Mouse (Mus musculus): Measurements from ENCODE around the gene Ep300. TPM values are rescaled to one million over a fixed set of nuclear protein-coding genes. Genes with fewer than 3 reads are reported as not detected.
A peak's percentile ranks its signal among the peaks of the same experiment; 100 is the strongest.
"Not testable (repeated sequence)": the region's sequence is repeated elsewhere in the genome, so short reads cannot be mapped to it uniquely, and the experiment has no call there.

The Ep300 gene
- polyA plus RNA-seq, 1 experiment from 2014 or later: 37.3 TPM

GRCm38 (mm10) chr15:81693366-81693966, 108.3 kb downstream of the Ep300 start:
- Histone ChIP-seq H3K27me3 (ENCODE audit: control insufficient read depth, insufficient read depth, low read length) (peaks cover 24% of the 10 kb centered on the region), H3K4me2 (ENCODE audit: low read depth, low read length) (peak overlapping the region; percentile 94), H3K4me1 (ENCODE audit: control insufficient read depth, insufficient read depth, low read length) (peaks cover 6% of the 10 kb centered on the region; the same call in 1 of the 2 replicates), H3K9me3 (ENCODE audit: control insufficient read depth, low read length) (no peaks in the 10 kb centered on the region), H3K4me3 (ENCODE audit: low read depth, low read length) (peak overlapping the region; percentile 50), H3K9ac (replicated peaks; ENCODE audit: low read depth, low read length) (peak overlapping the region; percentile 73), H3K27ac (ENCODE audit: low read depth, low read length) (peak overlapping the region; percentile 0; the same call in 1 of the 2 replicates), H3K36me3 (ENCODE audit: control insufficient read depth, insufficient read depth, low read length) (no peaks in the 10 kb centered on the region)
- ATAC-seq (ENCODE audit: low read depth): peak; percentile 38
- 6% methylated on average over 41 of the region's 41 CpGs for WGBS

DNA sequence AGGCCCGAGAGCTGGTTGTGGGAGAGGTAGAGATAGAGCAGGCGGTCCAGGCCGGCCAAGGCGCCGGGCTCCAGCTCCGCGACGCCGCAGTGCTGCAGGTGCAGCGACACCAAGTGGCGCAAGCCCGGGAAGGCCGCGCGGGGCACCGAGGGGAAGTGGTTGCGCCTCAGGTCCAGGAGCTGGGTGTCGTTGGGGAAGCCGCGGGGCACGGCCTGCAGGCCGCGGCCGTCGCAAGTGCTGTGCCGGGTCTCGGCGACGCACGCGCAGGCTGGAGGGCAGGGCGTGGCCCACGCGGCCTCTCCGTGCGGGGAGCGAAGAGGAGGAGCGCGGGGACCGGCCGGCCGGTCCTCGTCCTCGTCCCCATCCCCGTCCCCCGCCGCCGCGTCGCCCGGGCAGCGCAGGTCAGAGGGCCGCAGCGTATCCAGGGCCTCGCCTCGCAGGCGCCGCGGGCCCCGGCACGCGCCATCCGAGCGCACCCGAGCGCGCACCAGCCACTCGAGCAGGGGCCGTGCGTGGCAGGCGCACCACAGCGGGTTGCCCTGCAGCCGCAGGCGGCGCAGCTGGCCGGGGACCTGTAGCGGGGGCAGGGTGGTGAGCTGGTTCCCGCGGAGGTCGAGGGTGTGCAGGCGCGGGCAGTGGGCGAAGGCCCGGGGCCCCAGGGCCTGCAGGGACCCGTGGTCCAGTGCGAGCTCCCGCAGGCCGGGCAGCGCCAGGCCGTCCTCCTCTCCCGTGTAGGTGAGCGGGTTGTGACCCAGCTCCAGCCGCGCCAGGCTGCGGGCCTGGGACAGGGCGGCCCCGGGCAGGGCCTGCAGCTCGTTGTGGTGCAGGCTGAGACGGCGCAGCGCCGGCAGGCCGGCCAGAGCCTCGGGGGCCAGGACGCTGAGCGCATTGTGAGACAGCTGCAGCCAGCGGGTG, 109.1 kb downstream of the Ep300 start:
- Histone ChIP-seq H3K27me3 (ENCODE audit: control insufficient read depth, insufficient read depth, low read length) (peaks cover 24% of the 10 kb centered on the region), H3K9me3 (ENCODE audit: control insufficient read depth, low read length) (no peaks in the 10 kb centered on the region), H3K9ac (replicated peaks; ENCODE audit: low read depth, low read length) (peak overlapping the region; percentile 73), H3K36me3 (ENCODE audit: control insufficient read depth, insufficient read depth, low read length) (no peaks in the 10 kb centered on the region), H3K4me3 (ENCODE audit: low read depth, low read length) (peak overlapping the region; percentile 50), H3K27ac (ENCODE audit: low read depth, low read length) (no peak overlapping the region; the same call in 1 of the 2 replicates), H3K4me2 (ENCODE audit: low read depth, low read length) (peak overlapping the region; percentile 94), H3K4me1 (ENCODE audit: control insufficient read depth, insufficient read depth, low read length) (peaks cover 6% of the 10 kb centered on the region; the same call in 1 of the 2 replicates)
- WGBS: under 1% methylated on average over 65 of the region's 107 CpGs
- ATAC-seq (ENCODE audit: low read depth): peak; percentile 87

DNA sequence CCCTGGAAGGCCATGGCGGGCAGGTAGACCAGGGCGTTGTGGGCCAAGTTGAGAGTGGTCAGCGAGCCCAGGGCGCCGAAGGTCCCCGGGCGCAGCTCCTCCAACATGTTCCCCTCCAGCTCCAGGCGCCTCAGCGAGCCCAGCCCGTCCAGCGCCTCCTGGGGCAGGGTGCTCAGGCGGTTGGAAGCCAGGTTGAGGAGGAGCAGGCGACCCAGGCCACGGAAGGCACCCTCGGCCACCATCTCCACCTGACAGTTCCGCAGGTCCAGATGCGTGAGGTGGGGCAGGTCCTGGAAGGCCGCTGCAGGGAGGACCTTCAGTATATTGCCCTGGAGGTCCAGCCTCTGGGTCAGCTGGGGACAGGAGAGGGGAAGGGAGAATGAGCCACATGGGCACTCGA, 109.7 kb downstream of the Ep300 start:
- H3K36me3 ChIP-seq (ENCODE audit: control insufficient read depth, insufficient read depth, low read length): no peaks in the 10 kb centered on the region
- H3K4me2 ChIP-seq (ENCODE audit: low read depth, low read length): peak overlapping the region; percentile 94
- ATAC-seq (ENCODE audit: low read depth): no peak
- peaks cover 24% of the 10 kb centered on the region for H3K27me3 ChIP-seq (ENCODE audit: control insufficient read depth, insufficient read depth, low read length)
- H3K9me3 ChIP-seq (ENCODE audit: control insufficient read depth, low read length): no peaks in the 10 kb centered on the region
- no peak overlapping the region for H3K27ac ChIP-seq (ENCODE audit: low read depth, low read length)
- peak overlapping the region; percentile 50 for H3K4me3 ChIP-seq (ENCODE audit: low read depth, low read length)
- WGBS: 32% methylated on average over 19 of the region's 19 CpGs
- peaks cover 6% of the 10 kb centered on the region; the same call in 1 of the 2 replicates for H3K4me1 ChIP-seq (ENCODE audit: control insufficient read depth, insufficient read depth, low read length)
- H3K9ac ChIP-seq (replicated peaks; ENCODE audit: low read depth, low read length): peak overlapping the region; percentile 73

DNA sequence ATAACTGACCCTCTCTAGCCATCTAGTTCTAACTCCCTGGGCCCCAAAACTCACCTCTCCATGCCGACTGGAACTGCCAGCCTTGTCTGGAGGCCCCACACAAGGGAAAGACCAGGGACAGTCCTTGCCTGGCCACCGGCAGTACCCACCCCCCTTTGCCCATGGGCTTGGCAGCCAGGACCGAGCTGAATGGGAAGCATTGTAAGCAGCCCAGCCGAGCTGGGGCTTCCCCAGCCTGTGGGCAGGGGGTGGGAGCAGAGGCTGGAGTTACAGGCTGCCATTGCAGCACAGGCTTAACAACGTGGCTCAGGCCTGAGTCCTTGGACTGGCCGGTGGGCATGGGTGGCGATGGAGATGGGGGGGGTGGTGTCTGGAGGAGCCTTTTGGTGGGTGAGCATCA, 112.0 kb downstream of the Ep300 start, which contains the start of gene Chadl:
TSS of gene Chadl (minus strand) at position 113 of the 400 bp plus-strand sequence.
- Histone ChIP-seq H3K9me3 (ENCODE audit: control insufficient read depth, low read length) (no peaks in the 10 kb centered on the region), H3K27me3 (ENCODE audit: control insufficient read depth, insufficient read depth, low read length) (peaks cover 19% of the 10 kb centered on the region), H3K4me3 (ENCODE audit: low read depth, low read length) (no peak within 1 kb of the TSS), H3K36me3 (ENCODE audit: control insufficient read depth, insufficient read depth, low read length) (no peaks in the 10 kb centered on the region), H3K4me1 (ENCODE audit: control insufficient read depth, insufficient read depth, low read length) (peaks cover 6% of the 10 kb centered on the region; the same call in 1 of the 2 replicates), H3K4me2 (ENCODE audit: low read depth, low read length) (no peak within 1 kb of the TSS; the same call in 1 of the 2 replicates), H3K9ac (replicated peaks; ENCODE audit: low read depth, low read length) (no peak within 1 kb of the TSS), H3K27ac (ENCODE audit: low read depth, low read length) (no peak within 1 kb of the TSS)
- WGBS: 46% methylated on average over 7 of the region's 7 CpGs
- ATAC-seq (ENCODE audit: low read depth): peak; percentile 12; the same call in 1 of the 2 replicates

DNA sequence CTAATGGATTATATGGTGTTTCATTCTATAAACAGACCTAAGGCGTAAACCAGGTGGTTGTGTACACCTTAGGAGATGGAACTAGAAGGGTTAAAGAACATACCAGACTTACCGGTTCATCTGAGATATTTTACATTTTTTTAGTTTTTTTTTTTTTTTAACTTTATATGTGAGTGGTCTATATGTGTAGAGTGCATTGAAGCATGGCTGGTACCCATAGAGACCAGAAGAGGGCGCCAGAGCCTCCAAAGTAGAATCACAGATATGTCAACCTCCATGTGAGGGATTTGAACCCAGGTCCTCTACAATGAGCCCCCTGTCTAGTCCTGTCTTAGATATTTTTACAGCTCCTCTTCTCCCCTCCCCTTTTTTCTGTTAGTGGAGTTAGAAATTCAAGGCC, 112.7 kb downstream of the Ep300 start:
- Histone ChIP-seq H3K27me3 (ENCODE audit: control insufficient read depth, insufficient read depth, low read length) (peaks cover 13% of the 10 kb centered on the region), H3K4me3 (ENCODE audit: low read depth, low read length) (no peak overlapping the region), H3K9me3 (ENCODE audit: control insufficient read depth, low read length) (no peaks in the 10 kb centered on the region), H3K27ac (ENCODE audit: low read depth, low read length) (no peak overlapping the region), H3K4me2 (ENCODE audit: low read depth, low read length) (no peak overlapping the region), H3K36me3 (ENCODE audit: control insufficient read depth, insufficient read depth, low read length) (no peaks in the 10 kb centered on the region), H3K4me1 (ENCODE audit: control insufficient read depth, insufficient read depth, low read length) (peaks cover 5% of the 10 kb centered on the region; the same call in 1 of the 2 replicates), H3K9ac (replicated peaks; ENCODE audit: low read depth, low read length) (no peak overlapping the region)
- WGBS: 51% methylated on average over 3 of the region's 3 CpGs
- ATAC-seq (ENCODE audit: low read depth): no peak

GRCm38 (mm10) chr15:81698532-81698931, 113.4 kb downstream of the Ep300 start:
- ATAC-seq (ENCODE audit: low read depth): no peak
- Histone ChIP-seq H3K9ac (replicated peaks; ENCODE audit: low read depth, low read length) (no peak overlapping the region), H3K27ac (ENCODE audit: low read depth, low read length) (no peak overlapping the region), H3K9me3 (ENCODE audit: control insufficient read depth, low read length) (no peaks in the 10 kb centered on the region), H3K4me3 (ENCODE audit: low read depth, low read length) (no peak overlapping the region), H3K36me3 (ENCODE audit: control insufficient read depth, insufficient read depth, low read length) (no peaks in the 10 kb centered on the region; the same call in 1 of the 2 replicates), H3K27me3 (ENCODE audit: control insufficient read depth, insufficient read depth, low read length) (peaks cover 9% of the 10 kb centered on the region), H3K4me2 (ENCODE audit: low read depth, low read length) (no peak overlapping the region), H3K4me1 (ENCODE audit: control insufficient read depth, insufficient read depth, low read length) (peaks cover 2% of the 10 kb centered on the region; the same call in 1 of the 2 replicates)
- 67% methylated on average over 2 of the region's 2 CpGs for WGBS

GRCm38 (mm10) chr15:81700161-81700560, 115.0 kb downstream of the Ep300 start:
- H3K9me3 ChIP-seq (ENCODE audit: control insufficient read depth, low read length): no peaks in the 10 kb centered on the region
- H3K27ac ChIP-seq (ENCODE audit: low read depth, low read length): no peak overlapping the region
- no peak overlapping the region for H3K9ac ChIP-seq (replicated peaks; ENCODE audit: low read depth, low read length)
- no peak overlapping the region for H3K4me3 ChIP-seq (ENCODE audit: low read depth, low read length)
- H3K4me2 ChIP-seq (ENCODE audit: low read depth, low read length): no peak overlapping the region
- no peak for ATAC-seq (ENCODE audit: low read depth)
- peaks cover 2% of the 10 kb centered on the region; the same call in 1 of the 2 replicates for H3K27me3 ChIP-seq (ENCODE audit: control insufficient read depth, insufficient read depth, low read length)
- no peaks in the 10 kb centered on the region for H3K4me1 ChIP-seq (ENCODE audit: control insufficient read depth, insufficient read depth, low read length)
- peaks cover 7% of the 10 kb centered on the region for H3K36me3 ChIP-seq (ENCODE audit: control insufficient read depth, insufficient read depth, low read length)
- WGBS: 75% methylated on average over 2 of the region's 2 CpGs

GRCm38 (mm10) chr15:81700601-81701000, 115.5 kb downstream of the Ep300 start:
- Histone ChIP-seq H3K4me2 (ENCODE audit: low read depth, low read length) (no peak overlapping the region), H3K27ac (ENCODE audit: low read depth, low read length) (no peak overlapping the region), H3K27me3 (ENCODE audit: control insufficient read depth, insufficient read depth, low read length) (no peaks in the 10 kb centered on the region), H3K9ac (replicated peaks; ENCODE audit: low read depth, low read length) (no peak overlapping the region), H3K4me1 (ENCODE audit: control insufficient read depth, insufficient read depth, low read length) (no peaks in the 10 kb centered on the region), H3K9me3 (ENCODE audit: control insufficient read depth, low read length) (no peaks in the 10 kb centered on the region), H3K36me3 (ENCODE audit: control insufficient read depth, insufficient read depth, low read length) (peaks cover 12% of the 10 kb centered on the region), H3K4me3 (ENCODE audit: low read depth, low read length) (no peak overlapping the region)
- WGBS: 84% methylated on average over 8 of the region's 8 CpGs
- no peak for ATAC-seq (ENCODE audit: low read depth)

DNA sequence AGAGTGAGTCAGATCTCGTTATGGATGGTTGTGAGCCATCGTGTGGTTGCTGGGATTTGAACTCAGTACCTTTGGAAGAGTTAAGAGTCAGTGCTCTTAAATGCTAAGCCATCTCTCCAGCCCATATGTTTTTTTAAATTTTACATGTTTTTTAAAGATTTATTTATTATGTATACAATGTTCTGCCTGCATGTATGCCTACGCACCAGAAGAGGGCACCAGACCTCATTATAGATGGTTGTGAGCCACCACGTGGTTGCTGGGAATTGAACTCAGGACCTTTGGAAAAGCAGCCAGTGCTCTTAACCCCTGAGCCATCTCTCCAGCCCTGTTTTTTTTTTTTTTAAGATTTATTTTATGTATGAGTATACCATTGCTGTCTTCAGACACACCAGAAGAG, 116.2 kb downstream of the Ep300 start:
- not testable (repeated sequence) for H3K4me3 ChIP-seq (ENCODE audit: low read depth, low read length); H3K4me1 ChIP-seq (ENCODE audit: control insufficient read depth, insufficient read depth, low read length); ATAC-seq (ENCODE audit: low read depth); H3K4me2 ChIP-seq (ENCODE audit: low read depth, low read length); H3K9ac ChIP-seq (replicated peaks; ENCODE audit: low read depth, low read length); H3K9me3 ChIP-seq (ENCODE audit: control insufficient read depth, low read length); H3K27ac ChIP-seq (ENCODE audit: low read depth, low read length); H3K27me3 ChIP-seq (ENCODE audit: control insufficient read depth, insufficient read depth, low read length)
- peaks cover 18% of the 10 kb centered on the region for H3K36me3 ChIP-seq (ENCODE audit: control insufficient read depth, insufficient read depth, low read length)
- WGBS: 78% methylated on average over 4 of the region's 4 CpGs

Data from neural tube, embryonic 14.5 days (tissue).